Mouse (Mus musculus) c-Kit-negative CD71-positive TER-119-positive erythroid progenitor cells, embryonic 14.5 days (primary cell): ENCODE data around the gene Mms19.

Source experiments
- DNase-seq: peaks from one replicate; pipeline ENCODE4 v3.0.0-alpha.2; 2013; ENCODE audit warnings: low read depth, low spot score

The Mms19 gene

GRCm38 (mm10) chr19:41998770-41999548 is 18.0 kb upstream of the Mms19 start:
- no peak for DNase-seq

- DNase-seq: no peak
Measured at GRCm38 (mm10) chr19:41997090-41997489, 16.1 kb upstream of the Mms19 start.

GRCm38 (mm10) chr19:41995483-41995882 is 14.5 kb upstream of the Mms19 start:
- no peak for DNase-seq

GRCm38 (mm10) chr19:41994023-41994422 is 13.1 kb upstream of the Mms19 start:
- DNase-seq: no peak

- no peak for DNase-seq
Measured at GRCm38 (mm10) chr19:41993484-41993883, 12.5 kb upstream of the Mms19 start.

GRCm38 (mm10) chr19:41992971-41993370 is 12.0 kb upstream of the Mms19 start:
- no peak for DNase-seq

- DNase-seq: no peak
Measured at GRCm38 (mm10) chr19:41991926-41992477, 11.0 kb upstream of the Mms19 start.

GRCm38 (mm10) chr19:41989810-41990209 is 8.9 kb upstream of the Mms19 start:
- no peak for DNase-seq

- DNase-seq: no peak
Measured at GRCm38 (mm10) chr19:41987206-41987605, 6.2 kb upstream of the Mms19 start.

GRCm38 (mm10) chr19:41985994-41986393 is 5.0 kb upstream of the Mms19 start:
- no peak for DNase-seq

- no peak for DNase-seq
Measured at GRCm38 (mm10) chr19:41982791-41983150, 1.8 kb upstream of the Mms19 start.

- DNase-seq: no peak
Measured at GRCm38 (mm10) chr19:41981931-41982790, 1.2 kb upstream of the Mms19 start.

GRCm38 (mm10) chr19:41981595-41981927 is 604 bp upstream of the Mms19 start, which contains the start of gene Ubtd1:
Gene Ubtd1, plus strand, starts transcription at chr19:41981763.
- DNase-seq: no peak

- no peak for DNase-seq
Measured at GRCm38 (mm10) chr19:41980422-41980818, 537 bp downstream of the Mms19 start.

- DNase-seq: no peak
Measured at GRCm38 (mm10) chr19:41973891-41974794, 6.8 kb downstream of the Mms19 start.

GRCm38 (mm10) chr19:41969618-41970017 is 11.3 kb downstream of the Mms19 start:
- no peak for DNase-seq

GRCm38 (mm10) chr19:41953574-41953973 is 27.4 kb downstream of the Mms19 start:
- DNase-seq: no peak

- no peak for DNase-seq
Measured at GRCm38 (mm10) chr19:41952287-41952686, 28.7 kb downstream of the Mms19 start.

GRCm38 (mm10) chr19:41943841-41944240 is 37.1 kb downstream of the Mms19 start:
- DNase-seq: no peak

GRCm38 (mm10) chr19:41938539-41938938 is 42.4 kb downstream of the Mms19 start:
- DNase-seq: no peak

- no peak for DNase-seq
Measured at GRCm38 (mm10) chr19:41935921-41936320, 45.0 kb downstream of the Mms19 start.

GRCm38 (mm10) chr19:41934124-41934523 is 46.8 kb downstream of the Mms19 start:
- peak; percentile 13 for DNase-seq
